Mouse (Mus musculus) cerebellum, adult 2 months (tissue): ENCODE measurements at regions not wholly inside any gene's neighbourhood (a gene's known extent, or its start where the extent isn't known, plus 50 kb on each side); places are given as distances from the start of the nearest gene placed in this dataset.
"Not testable (repeated sequence)": the region's sequence is repeated elsewhere in the genome, so short reads cannot be mapped to it uniquely, and the experiment has no call there.

Experiments
- CTCF ChIP-seq: fragments of 200-500 bp; IDR thresholded peaks from 2 replicates; pipeline ENCODE4 v1.5.1; 2011; ENCODE audit warnings: low read depth, mild to moderate bottlenecking, control low read depth, low read length, moderate library complexity, borderline replicate concordance; ENCODE audit not compliant: insufficient read depth
- POLR2A ChIP-seq: fragments of 200-500 bp; IDR thresholded peaks from 2 replicates; pipeline ENCODE4 v1.6.1; 2011; ENCODE audit warnings: low read length, control low read depth, borderline replicate concordance; ENCODE audit not compliant: insufficient read depth

- TF ChIP-seq CTCF, POLR2A: not testable (repeated sequence)
Observed at GRCm38 (mm10) chr8:20524539-20524938, 90.2 kb upstream of the Gm21119 start.
